Mouse (Mus musculus) midbrain, embryonic 12.5 days (tissue): ENCODE results near the gene Stat5b. TPM values are rescaled to one million over a fixed set of nuclear protein-coding genes. Genes with fewer than 3 reads are reported as not detected.
"Not testable (repeated sequence)": the region's sequence is repeated elsewhere in the genome, so short reads cannot be mapped to it uniquely, and the experiment has no call there.

Source experiments
- ATAC-seq: fragments of 200-750 bp; cut with Nextera tagmentation; 2 replicates; pipeline ENCODE4 v1.8.0; 2017; ENCODE audit warnings: low read depth, moderate TSS enrichment, moderate library complexity; ENCODE audit not compliant: low FRiP score
- H3K27ac ChIP-seq: fragments of 300-500 bp; sonication (generic); replicated peaks from 2 replicates; pipeline ENCODE4 v1.5.1; 2016; ENCODE audit warnings: mild to moderate bottlenecking
- H3K27me3 ChIP-seq: fragments of 300-500 bp; sonication (generic); 2 replicates; pipeline ENCODE4 v1.6.1; 2016; ENCODE audit warnings: mild to moderate bottlenecking
- H3K36me3 ChIP-seq: fragments of 300-500 bp; sonication (generic); 2 replicates; pipeline ENCODE4 v1.6.1; 2016
- H3K4me1 ChIP-seq: fragments of 300-500 bp; sonication (generic); 2 replicates; pipeline ENCODE4 v1.6.1; 2016
- H3K4me2 ChIP-seq: fragments of 300-500 bp; sonication (generic); replicated peaks from 2 replicates; pipeline ENCODE4 v1.6.1; 2016; ENCODE audit warnings: mild to moderate bottlenecking, moderate library complexity
- H3K4me3 ChIP-seq: fragments of 300-500 bp; sonication (generic); 2 replicates; pipeline ENCODE4 v1.5.1; 2016; ENCODE audit warnings: mild to moderate bottlenecking
- H3K9ac ChIP-seq: fragments of 300-500 bp; sonication (generic); replicated peaks from 2 replicates; pipeline ENCODE4 v1.6.1; 2016; ENCODE audit warnings: mild to moderate bottlenecking, moderate library complexity
- H3K9me3 ChIP-seq: fragments of 300-500 bp; sonication (generic); 2 replicates; pipeline ENCODE4 v1.6.1; 2016; ENCODE audit warnings: mild to moderate bottlenecking
- whole genome bisulfite sequencing: fragments of 180-500 bp; shearing (Covaris S2); methylation state at CpG from one replicate; pipeline ENCODE4 v1.1.7; 2016; 5-methylcytosine and 5-hydroxymethylcytosine counted together
- polyA plus RNA-seq: library from polyadenylated mRNA; unstranded; fragments of >200 nt; fragmentation: Nextera tagmentation; extraction: Ambion mirVana; gene quantifications from 2 replicates; pipeline ENCODE4 v1.2.1, GENCODE M21; 2016

Stat5b gene
- polyA plus RNA-seq, 1 experiment from 2014 or later: 19.4 TPM

- ATAC-seq: no peak
- Histone ChIP-seq H3K4me2 (no peak overlapping the region), H3K27ac (no peak overlapping the region), H3K9me3 (no peaks in the 10 kb centered on the region), H3K9ac (no peak overlapping the region), H3K4me1 (no peaks in the 10 kb centered on the region), H3K4me3 (no peak overlapping the region), H3K27me3 (no peaks in the 10 kb centered on the region), H3K36me3 (peaks cover 4% of the 10 kb centered on the region; the same call in 1 of the 2 replicates)
- 97% methylated on average over 2 of the region's 2 CpGs for WGBS
Observed at GRCm38 (mm10) chr11:100795386-100795785, 55.1 kb downstream of the Stat5b start.

GRCm38 (mm10) chr11:100791457-100792049 is 59.0 kb downstream of the Stat5b start:
- ATAC-seq: no peak
- 88% methylated on average over 2 of the region's 2 CpGs for WGBS

GRCm38 (mm10) chr11:100790644-100791043 is 59.9 kb downstream of the Stat5b start:
- H3K4me1 ChIP-seq: not testable (repeated sequence)

More at GRCm38 (mm10) chr11:100791457-100792049, 59.0 kb downstream of the Stat5b start:
- Histone ChIP-seq H3K36me3 (peaks cover 17% of the 10 kb centered on the region), H3K27me3 (no peaks in the 10 kb centered on the region), H3K9ac (no peak overlapping the region), H3K4me3 (no peak overlapping the region), H3K27ac (no peak overlapping the region), H3K4me2 (no peak overlapping the region), H3K9me3 (no peaks in the 10 kb centered on the region), H3K4me1 (no peaks in the 10 kb centered on the region)

DNA sequence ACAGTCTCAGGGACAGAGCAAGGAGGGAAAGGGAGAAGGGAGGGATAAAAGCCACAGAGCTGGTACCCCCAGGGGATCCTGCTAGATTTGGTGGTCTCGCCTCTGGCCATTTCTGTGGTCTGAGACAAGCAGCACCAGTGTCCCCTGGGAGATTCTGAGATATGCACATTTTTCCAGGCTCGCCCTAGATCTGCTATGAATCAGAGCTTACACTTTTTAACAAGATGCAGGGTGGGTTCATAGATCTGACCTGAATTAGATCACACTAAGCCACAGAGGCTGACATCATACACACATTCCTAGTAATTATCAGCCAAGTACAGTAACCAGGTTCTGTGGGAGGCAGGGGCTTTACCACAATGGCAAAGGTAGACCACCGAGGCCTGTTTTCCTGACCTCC is 60.8 kb downstream of the Stat5b start:
- Histone ChIP-seq H3K27ac (no peak overlapping the region), H3K9me3 (no peaks in the 10 kb centered on the region), H3K4me1 (no peaks in the 10 kb centered on the region), H3K36me3 (peaks cover 15% of the 10 kb centered on the region), H3K4me2 (no peak overlapping the region), H3K4me3 (no peak overlapping the region), H3K9ac (no peak overlapping the region), H3K27me3 (no peaks in the 10 kb centered on the region)
- no peak for ATAC-seq
- WGBS: 84% methylated on average over 3 of the region's 3 CpGs

More at GRCm38 (mm10) chr11:100790644-100791043, 59.9 kb downstream of the Stat5b start:
- H3K36me3 ChIP-seq: peaks cover 15% of the 10 kb centered on the region
- H3K9ac ChIP-seq, H3K9me3 ChIP-seq, ATAC-seq, H3K27ac ChIP-seq, H3K27me3 ChIP-seq, H3K4me2 ChIP-seq, H3K4me3 ChIP-seq: not testable (repeated sequence)
- WGBS: 95% methylated on average over 9 of the region's 9 CpGs

DNA sequence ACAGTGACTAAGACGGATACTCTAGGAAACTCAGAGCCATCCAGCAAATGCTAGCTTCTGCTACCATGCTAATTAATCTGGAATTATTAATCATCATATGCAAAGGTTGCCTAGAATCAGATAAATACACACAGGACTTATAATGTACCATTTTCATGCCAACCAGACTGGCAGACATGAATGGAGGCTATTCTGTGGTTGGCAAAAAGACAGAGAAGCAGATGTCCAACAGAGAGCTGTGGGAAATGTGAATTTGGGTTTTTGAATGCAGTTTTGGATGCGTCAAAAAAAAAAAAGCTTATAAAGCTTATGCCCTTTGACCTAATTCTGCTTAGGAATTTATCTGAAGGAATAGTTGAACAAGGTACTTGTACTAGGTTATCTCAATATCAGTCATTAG is 64.8 kb downstream of the Stat5b start:
- no peak overlapping the region for H3K9ac ChIP-seq
- H3K27me3 ChIP-seq: no peaks in the 10 kb centered on the region
- no peak for ATAC-seq
- H3K9me3 ChIP-seq: no peaks in the 10 kb centered on the region
- H3K27ac ChIP-seq: no peak overlapping the region
- H3K36me3 ChIP-seq: peaks cover 30% of the 10 kb centered on the region
- H3K4me1 ChIP-seq: no peaks in the 10 kb centered on the region
- no peak overlapping the region for H3K4me2 ChIP-seq
- WGBS: 94% methylated on average over 2 of the region's 2 CpGs
- H3K4me3 ChIP-seq: no peak overlapping the region

GRCm38 (mm10) chr11:100784286-100784685 is 66.2 kb downstream of the Stat5b start:
- no peak for ATAC-seq
- H3K9ac ChIP-seq: no peak overlapping the region
- no peak overlapping the region for H3K4me3 ChIP-seq
- H3K27me3 ChIP-seq: no peaks in the 10 kb centered on the region
- H3K4me2 ChIP-seq: no peak overlapping the region
- H3K36me3 ChIP-seq: peaks cover 22% of the 10 kb centered on the region; the same call in 1 of the 2 replicates
- no peak overlapping the region for H3K27ac ChIP-seq
- no peaks in the 10 kb centered on the region for H3K4me1 ChIP-seq
- 89% methylated on average over 8 of the region's 8 CpGs for WGBS
- H3K9me3 ChIP-seq: no peaks in the 10 kb centered on the region

DNA sequence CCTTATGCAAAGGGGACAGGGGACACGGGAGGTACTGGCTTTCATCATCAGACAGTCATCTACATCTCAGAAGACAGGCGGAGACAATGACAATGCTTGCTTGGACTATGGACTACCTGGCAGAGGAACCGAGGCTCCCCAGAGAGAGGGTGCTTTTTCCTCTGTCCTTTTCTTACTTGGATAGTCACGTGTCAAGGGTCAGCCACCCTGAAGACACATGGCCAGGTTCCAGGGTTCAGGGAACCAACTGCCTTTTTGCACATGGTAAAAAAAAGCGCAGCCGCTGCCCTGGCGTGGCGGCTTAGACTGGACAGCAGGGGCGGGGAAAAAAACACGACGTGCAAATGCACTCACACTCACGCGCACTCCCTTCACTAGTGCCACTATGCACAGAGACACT is 68.0 kb downstream of the Stat5b start:
- H3K4me3 ChIP-seq: no peak overlapping the region
- no peak overlapping the region for H3K4me2 ChIP-seq
- H3K36me3 ChIP-seq: peaks cover 20% of the 10 kb centered on the region; the same call in 1 of the 2 replicates
- no peak for ATAC-seq
- no peak overlapping the region for H3K9ac ChIP-seq
- H3K9me3 ChIP-seq: no peaks in the 10 kb centered on the region
- no peaks in the 10 kb centered on the region for H3K27me3 ChIP-seq
- no peaks in the 10 kb centered on the region for H3K4me1 ChIP-seq
- H3K27ac ChIP-seq: no peak overlapping the region
- WGBS: 85% methylated on average over 13 of the region's 13 CpGs

DNA sequence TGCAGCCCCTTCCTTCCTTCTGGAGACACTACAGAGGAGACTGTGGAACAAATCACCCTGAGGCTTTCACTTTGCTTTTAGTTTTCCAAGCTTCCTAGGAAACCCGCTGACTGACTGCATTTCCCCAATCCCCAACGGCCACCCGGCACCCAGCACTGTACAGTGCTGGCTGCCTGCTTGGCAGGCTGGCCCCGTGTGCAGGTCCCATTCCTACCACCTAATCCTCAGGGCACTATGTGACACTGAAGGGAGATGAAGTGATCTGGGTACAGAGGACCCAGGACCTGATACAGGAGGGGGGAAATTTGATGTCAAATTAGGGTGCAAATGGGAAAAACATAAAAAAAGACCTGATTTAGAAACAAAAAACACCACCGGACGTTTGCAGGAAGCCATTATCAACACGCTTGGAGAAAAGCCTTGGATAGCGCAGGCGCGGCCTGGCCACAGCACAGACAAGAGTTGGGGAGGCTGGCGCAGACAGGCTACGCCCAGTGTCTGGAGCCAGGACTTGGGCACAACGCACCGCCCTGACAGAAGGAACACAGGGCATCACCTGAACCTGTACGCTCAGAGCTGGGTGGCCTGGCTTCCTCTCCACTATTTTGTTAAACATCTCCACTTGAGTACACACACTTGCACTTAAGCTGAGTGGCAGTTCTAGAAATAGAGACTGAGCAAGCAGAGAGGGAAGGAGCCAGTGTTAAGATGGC is 68.6 kb downstream of the Stat5b start:
- 96% methylated on average over 15 of the region's 15 CpGs for WGBS
- no peaks in the 10 kb centered on the region for H3K27me3 ChIP-seq
- H3K9ac ChIP-seq: no peak overlapping the region

GRCm38 (mm10) chr11:100780247-100780646 is 70.3 kb downstream of the Stat5b start:
- Histone ChIP-seq H3K4me3 (no peak overlapping the region), H3K4me1 (no peaks in the 10 kb centered on the region), H3K9me3 (no peaks in the 10 kb centered on the region), H3K9ac (no peak overlapping the region), H3K27me3 (no peaks in the 10 kb centered on the region), H3K4me2 (no peak overlapping the region), H3K36me3 (peaks cover 20% of the 10 kb centered on the region; the same call in 1 of the 2 replicates), H3K27ac (no peak overlapping the region)
- ATAC-seq: no peak
- 80% methylated on average over 8 of the region's 8 CpGs for WGBS

More for the DNA sequence above, 68.6 kb downstream of the Stat5b start:
- Histone ChIP-seq H3K4me1 (no peaks in the 10 kb centered on the region), H3K9me3 (no peaks in the 10 kb centered on the region), H3K27ac (no peak overlapping the region), H3K4me2 (no peak overlapping the region), H3K36me3 (peaks cover 20% of the 10 kb centered on the region; the same call in 1 of the 2 replicates), H3K4me3 (no peak overlapping the region)
- ATAC-seq: no peak

GRCm38 (mm10) chr11:100778069-100778468 is 72.5 kb downstream of the Stat5b start:
- H3K4me3 ChIP-seq: no peak overlapping the region
- no peaks in the 10 kb centered on the region for H3K4me1 ChIP-seq
- 79% methylated on average over 3 of the region's 3 CpGs for WGBS
- no peak overlapping the region for H3K9ac ChIP-seq
- H3K27me3 ChIP-seq: no peaks in the 10 kb centered on the region
- H3K9me3 ChIP-seq: no peaks in the 10 kb centered on the region
- no peak overlapping the region for H3K4me2 ChIP-seq
- ATAC-seq: no peak
- H3K27ac ChIP-seq: no peak overlapping the region
- peaks cover 16% of the 10 kb centered on the region; the same call in 1 of the 2 replicates for H3K36me3 ChIP-seq

GRCm38 (mm10) chr11:100775921-100776320 is 74.6 kb downstream of the Stat5b start:
- Histone ChIP-seq H3K4me2 (no peak overlapping the region), H3K9ac (no peak overlapping the region), H3K27me3 (no peaks in the 10 kb centered on the region), H3K4me1 (0 out of 2 replicates have a peak, but pooled peaks cover 1% of the 10 kb centered on the region), H3K27ac (no peak overlapping the region), H3K36me3 (0 out of 2 replicates have a peak, but pooled peaks cover 5% of the 10 kb centered on the region), H3K9me3 (no peaks in the 10 kb centered on the region), H3K4me3 (no peak overlapping the region)
- ATAC-seq: no peak
- WGBS: 88% methylated on average over 10 of the region's 10 CpGs

DNA sequence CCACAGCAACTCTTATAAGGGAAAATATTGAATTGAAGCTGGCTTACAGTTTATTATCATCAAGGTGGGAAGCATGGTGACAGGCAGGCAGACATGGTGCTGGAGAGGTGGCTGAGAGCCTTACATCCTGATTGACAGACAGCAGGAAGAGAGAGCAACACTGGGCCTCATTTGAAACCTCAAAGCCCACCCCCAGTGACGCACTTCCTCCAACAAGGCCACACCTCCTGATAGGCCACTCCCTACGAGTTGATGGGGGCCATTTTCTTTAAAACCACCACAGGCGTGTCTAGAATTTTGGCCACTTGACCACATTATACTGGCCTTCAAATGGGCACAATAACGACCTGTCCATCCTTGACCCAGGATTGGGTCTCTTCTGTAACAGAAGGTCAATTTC is 76.3 kb downstream of the Stat5b start:
- H3K4me1 ChIP-seq: peaks cover 9% of the 10 kb centered on the region; the same call in 1 of the 2 replicates
- WGBS: 81% methylated on average over 4 of the region's 4 CpGs
- H3K36me3 ChIP-seq: 0 out of 2 replicates have a peak, but pooled peaks cover 5% of the 10 kb centered on the region
- no peak overlapping the region for H3K9ac ChIP-seq
- no peak overlapping the region for H3K4me3 ChIP-seq
- no peaks in the 10 kb centered on the region for H3K9me3 ChIP-seq
- ATAC-seq: no peak
- H3K4me2 ChIP-seq: no peak overlapping the region
- no peak overlapping the region for H3K27ac ChIP-seq
- H3K27me3 ChIP-seq: no peaks in the 10 kb centered on the region
